Mouse (Mus musculus) G1E (cell line): Measurements from ENCODE around the gene Man1a. TPM values are rescaled to one million over a fixed set of nuclear protein-coding genes. Genes with fewer than 3 reads are reported as not detected.

Experiments used
- ATAC-seq: 2 replicates; pipeline ENCODE4 v1.8.0; 2016; ENCODE audit warnings: mild to moderate bottlenecking; ENCODE audit not compliant: insufficient number of reproducible peaks, poor library complexity, low FRiP score, severe bottlenecking; ENCODE audit errors: extremely low read depth
- DNase-seq: peaks from one replicate; pipeline ENCODE4 v3.0.0; 2012; ENCODE audit warnings: low spot score
- H3K27me3 ChIP-seq: 2 replicates; pipeline ENCODE4 v1.6.1; 2012; ENCODE audit warnings: mild to moderate bottlenecking, low read length, inconsistent platforms; ENCODE audit not compliant: insufficient read depth
- H3K36me3 ChIP-seq: replicated peaks from 2 replicates; pipeline ENCODE3; 2012; ENCODE audit warnings: mild to moderate bottlenecking, inconsistent platforms
- H3K4me1 ChIP-seq: 2 replicates; pipeline ENCODE4 v1.6.1; 2012; ENCODE audit warnings: low read depth, low read length, inconsistent platforms, mixed read lengths; ENCODE audit not compliant: insufficient read depth
- H3K4me3 ChIP-seq: 2 replicates; pipeline ENCODE4 v1.5.1; 2012; ENCODE audit warnings: low read depth, mild to moderate bottlenecking, inconsistent platforms, low read length, moderate library complexity, mixed read lengths
- H3K9me3 ChIP-seq: replicated peaks from 2 replicates; pipeline ENCODE4 v1.6.1; 2012; ENCODE audit warnings: inconsistent platforms
- CTCF ChIP-seq: IDR thresholded peaks from 2 replicates; pipeline ENCODE4 v1.5.1; 2012; ENCODE audit warnings: low read depth, low read length, inconsistent platforms, mixed read lengths
- GATA1 ChIP-seq: IDR thresholded peaks from 2 replicates; pipeline ENCODE4 v1.6.1; 2012; ENCODE audit warnings: borderline replicate concordance, low read length, inconsistent platforms, mixed read lengths
- GATA2 ChIP-seq: IDR thresholded peaks from 2 replicates; pipeline ENCODE4 v1.6.1; 2012; ENCODE audit warnings: low read depth, low read length, inconsistent platforms, borderline replicate concordance
- POLR2AphosphoS5 ChIP-seq: IDR thresholded peaks from 2 replicates; pipeline ENCODE4 v1.6.1; 2012; ENCODE audit warnings: low read depth, low read length, inconsistent platforms; ENCODE audit not compliant: insufficient replicate concordance
- TAL1 ChIP-seq: conservative IDR thresholded peaks from 2 replicates; pipeline ENCODE4 v1.6.1; 2012; ENCODE audit warnings: low read depth, low read length, inconsistent platforms, mixed read lengths
- polyA plus RNA-seq: library from polyadenylated mRNA; stranded (reverse); fragments of >175 nt; gene quantifications from 2 replicates; pipeline ENCODE4 v1.2.3, GENCODE M21; 2012
- total RNA-seq, 2 experiments: library from RNA; stranded (forward) in 1 of 2; stranded (reverse) in 1 of 2; fragments of 200-1000 nt in 1 of 2; fragments of >200 nt in 1 of 2; fragmentation: Nextera tagmentation in 1 of 2; gene quantifications; 2 replicates each; pipeline ENCODE4 v1.2.3; 2014 to 2017

Gene Man1a
- total and polyA plus RNA-seq, 3 experiments, result 0.03 to 6.6 (median 0.05) TPM

GRCm38 (mm10) chr10:54059092-54059496 is 17.3 kb downstream of the Man1a start:
- Histone ChIP-seq H3K9me3 (peaks cover 10% of the 10 kb centered on the region), H3K27me3 (no peaks in the 10 kb centered on the region), H3K36me3 (no peaks in the 10 kb centered on the region), H3K4me3 (no peak overlapping the region), H3K4me1 (no peaks in the 10 kb centered on the region)
- TF ChIP-seq GATA1 (no peak), GATA2 (no peak), POLR2AphosphoS5 (no peak), CTCF (no peak), TAL1 (no peak)
- no peak for DNase-seq
- ATAC-seq, result no peak

- TF ChIP-seq TAL1 (no peak), GATA1 (no peak), CTCF (no peak), GATA2 (no peak), POLR2AphosphoS5 (no peak)
- peaks cover 10% of the 10 kb centered on the region for H3K9me3 ChIP-seq
- H3K27me3 ChIP-seq, result no peaks in the 10 kb centered on the region
- ATAC-seq (no peak), DNase-seq (no peak)
- no peaks in the 10 kb centered on the region for H3K36me3 ChIP-seq
- H3K4me3 ChIP-seq, result no peak overlapping the region
- H3K4me1 ChIP-seq, result no peaks in the 10 kb centered on the region
Measured at GRCm38 (mm10) chr10:54058657-54059056, 17.8 kb downstream of the Man1a start.

- Histone ChIP-seq H3K36me3 (no peaks in the 10 kb centered on the region), H3K27me3 (no peaks in the 10 kb centered on the region), H3K9me3 (0 out of 2 replicates have a peak, but pooled peaks cover 2% of the 10 kb centered on the region), H3K4me3 (no peak overlapping the region), H3K4me1 (no peaks in the 10 kb centered on the region)
- ATAC-seq, result no peak
- TF ChIP-seq GATA1 (no peak), POLR2AphosphoS5 (no peak), CTCF (no peak), GATA2 (no peak), TAL1 (no peak)
- no peak for DNase-seq
Measured at GRCm38 (mm10) chr10:54054188-54054587, 22.2 kb downstream of the Man1a start.

- H3K4me3 ChIP-seq, result no peak overlapping the region
- H3K9me3 ChIP-seq, result 0 out of 2 replicates have a peak, but pooled peaks cover 2% of the 10 kb centered on the region
- H3K4me1 ChIP-seq, result no peaks in the 10 kb centered on the region
- H3K36me3 ChIP-seq, result no peaks in the 10 kb centered on the region
- DNase-seq, result no peak
- H3K27me3 ChIP-seq, result no peaks in the 10 kb centered on the region
- no peak for ATAC-seq
- no peak for TF ChIP-seq TAL1
- TF ChIP-seq GATA2, result no peak
- no peak for TF ChIP-seq CTCF
- TF ChIP-seq POLR2AphosphoS5, result no peak
- TF ChIP-seq GATA1, result no peak
Measured at GRCm38 (mm10) chr10:54047885-54048284, 28.5 kb downstream of the Man1a start.

GRCm38 (mm10) chr10:54043358-54043757 is 33.1 kb downstream of the Man1a start:
- 0 out of 2 replicates have a peak, but pooled peaks cover 1% of the 10 kb centered on the region for H3K9me3 ChIP-seq
- TF ChIP-seq POLR2AphosphoS5 (no peak), GATA1 (no peak), CTCF (no peak), TAL1 (no peak), GATA2 (no peak)
- DNase-seq (no peak), ATAC-seq (no peak)
- H3K4me1 ChIP-seq, result no peaks in the 10 kb centered on the region
- H3K36me3 ChIP-seq, result no peaks in the 10 kb centered on the region
- H3K27me3 ChIP-seq, result no peaks in the 10 kb centered on the region
- H3K4me3 ChIP-seq, result no peak overlapping the region

GRCm38 (mm10) chr10:54042212-54042840 is 34.1 kb downstream of the Man1a start:
- H3K4me1 ChIP-seq, result no peaks in the 10 kb centered on the region
- 0 out of 2 replicates have a peak, but pooled peaks cover 1% of the 10 kb centered on the region for H3K9me3 ChIP-seq
- no peak for TF ChIP-seq TAL1
- ATAC-seq (no peak), DNase-seq (no peak)
- no peak overlapping the region for H3K4me3 ChIP-seq
- H3K36me3 ChIP-seq, result no peaks in the 10 kb centered on the region
- no peaks in the 10 kb centered on the region for H3K27me3 ChIP-seq
